Mouse (Mus musculus): ENCODE results near the gene Sox6.

The Sox6 gene

DNA sequence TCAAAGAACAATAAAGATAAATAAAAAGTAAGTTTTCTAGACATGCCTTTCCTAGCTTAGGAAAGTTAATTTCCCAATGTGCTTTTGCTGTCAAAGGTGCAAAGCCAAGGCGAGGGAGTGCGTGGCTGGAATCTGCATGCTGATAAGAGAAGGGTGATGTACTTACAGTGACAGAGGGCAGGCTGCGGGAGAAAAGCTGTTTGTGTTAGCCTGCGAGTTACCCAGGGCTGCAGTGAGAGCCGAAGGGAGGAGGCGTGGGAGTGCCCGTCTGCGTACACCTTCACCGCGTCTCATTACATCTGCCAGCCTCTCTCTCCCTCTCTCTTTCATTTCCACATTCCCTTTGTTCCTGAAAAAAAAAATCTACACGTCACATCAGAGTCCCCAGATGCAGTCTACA, at the start of gene Sox6:
TSS of gene Sox6 (minus strand) at position 286 of the 400 bp plus-strand sequence.
- DNase-seq, result peak; percentile 85

- DNase-seq, result peak; percentile 4
These were observed 45.8 kb upstream of the Sox6 start, which contains the start of gene Gm4353 for GRCm38 (mm10) chr7:116084366-116084765. TSS of gene Gm4353 (minus strand) at chr7:116084635.

GRCm38 (mm10) chr7:116060739-116061138, 22.1 kb upstream of the Sox6 start:
- DNase-seq, result peak; percentile 7

DNA sequence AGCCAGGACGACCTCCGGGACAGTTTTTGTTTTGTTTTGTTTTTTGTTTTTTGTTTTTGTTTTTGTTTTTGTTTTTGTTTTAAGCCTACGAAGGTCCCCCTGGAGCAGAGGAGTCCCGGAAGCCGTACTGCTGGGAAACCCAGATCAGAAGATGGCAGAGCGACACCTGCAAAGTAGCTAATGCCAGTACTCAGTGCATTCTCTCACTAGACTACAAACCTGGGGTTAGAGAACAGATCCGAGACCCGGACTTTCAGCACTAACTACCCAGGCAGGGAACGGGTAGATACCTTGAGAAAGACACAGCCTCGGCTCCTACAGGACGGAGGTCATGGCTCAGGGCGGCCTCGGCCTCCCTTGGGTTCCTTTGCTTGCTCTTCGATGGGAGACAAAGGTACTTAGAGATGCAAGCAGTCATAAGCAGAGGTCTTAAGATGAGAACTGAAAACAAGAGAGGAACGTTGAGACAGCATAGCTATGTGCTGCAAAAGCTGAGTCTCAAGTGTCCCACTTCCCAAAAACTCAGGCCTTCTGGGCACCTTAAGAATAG, 1.9 kb upstream of the Sox6 start:
- DNase-seq, result peak; percentile 87

DNA sequence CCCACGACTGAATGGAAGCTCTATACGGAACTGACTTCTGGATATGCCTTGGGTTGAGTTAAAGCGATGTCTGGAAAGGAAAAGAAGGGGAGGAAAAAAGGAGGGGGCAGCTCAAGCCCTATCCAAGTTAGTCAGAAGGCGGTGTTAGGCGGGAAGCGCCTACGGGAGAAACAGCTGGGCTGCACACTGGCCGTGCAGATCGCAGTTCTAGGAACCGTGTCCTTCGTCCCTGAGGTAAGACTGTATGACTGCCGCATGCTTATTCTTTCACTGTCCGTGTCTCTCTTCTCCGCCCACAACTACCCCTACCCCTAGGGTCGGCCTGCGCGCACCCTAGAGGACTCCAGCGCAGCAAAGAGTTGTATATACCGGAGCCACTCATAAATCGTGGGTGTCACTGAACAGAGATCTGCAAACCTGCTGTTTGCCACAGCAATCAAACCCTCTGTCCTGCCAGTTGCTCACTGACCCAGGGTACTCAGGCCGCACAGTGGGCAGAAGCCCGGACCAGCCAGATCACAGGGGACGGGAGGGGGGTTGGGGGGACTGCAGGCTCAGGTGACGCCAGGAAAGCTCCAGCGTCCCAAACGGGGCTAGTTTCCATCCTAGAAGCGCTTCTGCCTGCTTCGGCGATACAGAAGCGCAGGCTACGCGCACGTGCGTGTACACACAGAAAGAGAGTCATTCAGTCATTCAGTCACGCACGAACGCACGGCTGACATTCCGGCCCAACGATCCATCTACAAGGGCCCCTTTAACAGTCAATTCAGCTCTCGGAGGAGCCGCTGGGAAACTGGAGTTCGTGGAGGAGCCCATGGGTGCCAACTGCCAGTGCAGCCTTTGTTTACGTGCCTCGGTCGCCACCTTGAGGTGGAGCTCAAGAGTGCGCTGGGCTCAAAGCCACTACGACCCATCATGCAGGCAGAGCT, 1.2 kb upstream of the Sox6 start:
- DNase-seq, result peak; percentile 97

DNA sequence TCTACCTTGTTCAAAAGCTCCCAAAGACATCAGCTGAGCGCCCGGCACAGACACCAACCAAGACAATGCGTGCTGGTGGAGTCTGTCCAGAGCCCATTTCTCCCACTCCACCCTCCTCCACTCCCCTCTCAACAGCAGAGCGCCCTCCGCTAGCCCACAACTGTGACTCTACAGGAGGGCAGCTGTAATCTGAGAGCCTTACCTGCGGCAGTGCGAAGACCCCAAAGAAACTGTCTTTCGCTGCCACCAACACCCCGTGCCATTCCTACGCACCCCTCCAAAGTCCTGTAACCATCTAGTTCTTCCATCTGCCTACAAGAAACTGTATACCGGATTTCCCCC, 571 bp upstream of the Sox6 start, which contains the start of gene 1110004F10Rik:
TSS of gene 1110004F10Rik (plus strand) at position 202 of the 342 bp plus-strand sequence.
- peak; percentile 87 for DNase-seq

DNA sequence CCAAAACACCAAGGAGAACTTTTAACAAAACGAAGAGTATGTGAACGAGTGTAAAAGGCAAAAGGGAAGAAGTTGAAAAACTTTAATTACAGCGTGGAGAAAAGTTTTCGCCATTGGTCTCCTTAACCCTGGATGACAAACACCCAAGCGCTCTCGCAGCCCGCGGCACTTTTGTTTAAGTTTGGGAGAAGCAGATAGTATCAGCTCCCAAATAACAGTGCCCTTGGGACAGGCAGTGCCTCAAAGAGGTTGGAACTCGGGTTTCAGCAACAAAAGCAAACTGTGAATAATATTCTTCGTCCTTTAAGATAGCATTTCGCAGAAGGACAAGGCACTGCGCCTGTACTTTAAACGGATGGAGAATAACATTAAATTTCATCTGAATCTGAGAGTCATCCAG, 572 bp downstream of the Sox6 start:
- DNase-seq, result peak; percentile 71

GRCm38 (mm10) chr7:116036591-116037555, 1.7 kb downstream of the Sox6 start:
- DNase-seq, result peak; percentile 70

GRCm38 (mm10) chr7:116035504-116035903, 3.1 kb downstream of the Sox6 start:
- DNase-seq, result peak; percentile 68

GRCm38 (mm10) chr7:116034282-116034758, 4.3 kb downstream of the Sox6 start:
- DNase-seq, result peak; percentile 97

- peak; percentile 97 for DNase-seq
These were observed 5.0 kb downstream of the Sox6 start for GRCm38 (mm10) chr7:116033371-116034241.

- DNase-seq, result peak; percentile 96
These were observed 5.8 kb downstream of the Sox6 start for GRCm38 (mm10) chr7:116032596-116033307.

GRCm38 (mm10) chr7:116031718-116032595, 6.6 kb downstream of the Sox6 start:
- peak; percentile 96 for DNase-seq

GRCm38 (mm10) chr7:116031388-116031717, 7.2 kb downstream of the Sox6 start:
- no peak for DNase-seq

DNA sequence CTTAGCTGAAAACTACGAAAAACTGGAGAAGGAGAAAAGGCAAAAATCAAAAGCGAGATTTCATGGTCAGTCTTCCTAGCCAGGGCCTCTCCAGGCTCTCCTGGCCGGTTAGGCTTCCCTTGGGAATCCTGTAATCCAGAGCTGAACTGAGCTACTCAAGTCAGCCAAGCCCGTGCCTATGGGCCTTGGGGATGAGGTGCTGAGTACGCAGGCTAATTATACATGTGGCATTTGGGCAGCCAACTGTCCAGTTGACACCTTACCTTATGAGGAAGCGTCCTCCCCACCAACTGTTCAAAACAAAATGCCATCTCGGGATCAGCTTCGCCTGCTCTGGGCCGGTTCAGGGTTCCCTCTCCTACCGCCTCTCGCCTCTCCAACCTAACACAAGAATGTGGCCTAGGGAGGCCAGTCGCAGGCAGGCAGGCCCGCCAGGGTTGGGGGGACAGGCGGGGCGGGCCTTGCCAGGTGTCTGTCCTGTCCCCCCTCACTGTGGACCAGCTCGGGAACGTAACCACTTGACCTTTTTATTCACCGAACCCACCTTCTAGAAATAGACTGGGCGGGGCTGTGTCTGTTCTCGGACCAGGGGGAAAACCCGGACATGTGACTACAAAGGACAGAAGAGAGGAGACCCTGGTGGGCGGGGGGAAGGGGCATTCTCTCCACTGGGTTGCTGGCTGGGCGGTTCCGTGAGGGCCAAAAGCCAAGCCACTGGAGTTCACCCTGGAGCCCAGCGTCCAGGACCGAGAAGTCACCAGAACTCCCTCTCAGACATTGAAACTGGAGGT, 7.8 kb downstream of the Sox6 start:
- DNase-seq, result peak; percentile 99

DNA sequence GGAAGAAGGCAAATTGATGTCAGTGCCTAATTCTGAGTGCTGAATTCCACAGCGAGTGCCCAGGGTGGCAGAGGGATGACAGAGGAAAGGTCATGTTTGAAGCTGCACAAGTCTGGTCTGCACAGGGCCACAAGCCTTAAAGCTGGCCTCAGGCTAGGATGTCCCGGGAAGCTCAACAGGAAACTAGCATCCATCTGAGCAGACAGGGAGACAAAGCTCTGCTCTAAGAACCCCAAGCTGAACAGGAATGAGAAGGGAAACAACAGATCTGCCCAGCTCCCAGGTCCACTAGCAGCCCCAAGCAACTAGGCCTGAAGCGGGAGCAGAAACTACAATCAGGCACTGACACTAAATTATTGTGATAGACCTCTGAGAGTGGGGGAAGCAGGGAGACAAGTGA, 8.6 kb downstream of the Sox6 start:
- DNase-seq, result no peak

DNA sequence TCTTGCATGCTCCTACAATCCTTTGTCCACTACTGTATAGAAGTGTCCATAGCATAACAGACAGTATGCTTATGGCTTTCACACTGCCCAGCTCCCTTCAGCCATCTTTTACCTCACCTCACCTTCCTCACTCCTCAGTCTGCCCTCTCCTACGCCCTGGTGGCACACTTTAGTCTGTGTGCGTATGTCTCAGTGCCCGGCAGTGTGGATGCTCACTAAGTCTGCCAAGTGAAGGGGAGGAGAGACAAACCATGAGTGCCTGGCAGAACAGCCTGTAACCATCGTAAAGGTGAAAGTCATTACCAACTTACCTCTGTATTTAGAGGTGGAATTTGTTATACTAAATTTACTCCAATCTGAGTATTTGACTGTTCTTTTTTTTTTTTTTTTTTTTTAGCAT, 35.9 kb downstream of the Sox6 start:
- DNase-seq, result peak; percentile 93

DNA sequence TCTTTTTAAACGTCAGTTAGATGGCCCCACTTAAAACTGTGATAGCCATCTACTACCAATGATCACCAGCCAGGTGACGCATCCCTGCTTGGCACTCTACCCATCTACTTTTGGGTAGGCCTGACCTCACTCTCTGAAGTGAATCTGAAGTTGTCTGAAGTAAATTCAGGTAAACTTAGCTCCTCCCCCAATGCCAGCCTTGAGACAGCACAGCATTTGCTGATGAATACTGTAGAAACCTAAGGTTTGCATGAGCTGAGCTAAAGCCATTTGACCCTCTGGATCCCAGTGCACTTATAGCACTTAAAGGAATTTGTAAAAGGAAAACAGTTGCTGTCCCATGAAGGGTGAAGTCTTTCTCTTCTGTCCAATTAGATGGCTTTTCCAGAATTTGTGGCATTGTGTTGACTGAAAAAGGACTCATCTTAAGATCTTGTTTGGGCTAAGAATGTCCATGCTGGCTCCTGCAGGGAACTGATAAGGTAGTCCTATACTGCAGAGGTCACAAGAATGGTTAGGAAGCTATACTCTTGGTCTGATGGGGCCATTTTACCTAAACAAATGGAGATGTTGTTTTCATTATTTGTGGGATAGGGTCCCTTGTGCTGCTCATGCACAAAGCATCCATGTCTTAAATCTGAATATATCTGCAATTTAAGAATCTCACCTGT, 50.4 kb downstream of the Sox6 start:
- no peak for DNase-seq

- no peak for DNase-seq
These were observed 52.9 kb downstream of the Sox6 start for GRCm38 (mm10) chr7:115985716-115986115.

Measured in heart, adult 11 months (tissue).